Mouse (Mus musculus): Measurements from ENCODE around the gene Lrmda.

Gene Lrmda

DNA sequence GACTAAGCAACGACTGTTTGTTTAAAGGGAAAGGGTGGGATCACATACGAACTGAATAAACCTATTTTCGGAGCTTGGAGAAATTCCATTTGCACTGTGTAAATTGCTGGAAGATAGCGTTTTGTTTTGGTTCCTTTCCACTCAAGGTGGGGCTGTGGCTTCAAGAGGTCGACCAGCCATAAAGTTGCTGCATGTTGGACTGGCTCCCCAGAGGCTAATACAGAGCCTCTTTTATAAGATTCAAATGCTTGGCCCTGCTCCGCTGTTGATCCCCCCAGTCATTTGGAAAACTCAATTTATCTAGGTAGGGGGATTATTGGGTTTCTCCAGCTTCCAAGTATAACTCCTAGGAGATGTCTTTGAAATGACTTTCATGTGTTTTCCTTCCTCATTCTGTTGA, 137.5 kb downstream of the Lrmda start:
- no peak for DNase-seq (ENCODE audit: low spot score)

DNA sequence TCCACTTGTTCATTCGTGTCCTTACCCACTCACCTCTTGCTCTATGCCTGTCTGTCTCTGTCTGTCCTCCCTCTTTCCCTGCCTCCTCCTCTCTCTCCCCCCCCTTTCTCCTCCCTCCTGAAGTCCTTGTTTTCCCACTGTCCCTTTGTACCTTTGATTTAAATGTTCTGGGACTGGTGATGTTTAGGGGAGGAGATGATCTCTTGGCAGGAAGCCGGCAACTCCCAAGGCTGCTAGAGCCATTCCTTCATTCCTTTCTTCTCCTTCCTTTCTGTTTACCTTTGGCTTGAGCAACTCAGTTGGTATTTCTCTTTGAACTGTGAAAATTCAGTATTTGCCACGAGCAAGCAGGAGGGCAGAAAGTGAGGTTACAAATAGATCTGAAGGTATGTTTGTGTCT, 141.9 kb downstream of the Lrmda start:
- no peak for DNase-seq (ENCODE audit: low spot score)

DNA sequence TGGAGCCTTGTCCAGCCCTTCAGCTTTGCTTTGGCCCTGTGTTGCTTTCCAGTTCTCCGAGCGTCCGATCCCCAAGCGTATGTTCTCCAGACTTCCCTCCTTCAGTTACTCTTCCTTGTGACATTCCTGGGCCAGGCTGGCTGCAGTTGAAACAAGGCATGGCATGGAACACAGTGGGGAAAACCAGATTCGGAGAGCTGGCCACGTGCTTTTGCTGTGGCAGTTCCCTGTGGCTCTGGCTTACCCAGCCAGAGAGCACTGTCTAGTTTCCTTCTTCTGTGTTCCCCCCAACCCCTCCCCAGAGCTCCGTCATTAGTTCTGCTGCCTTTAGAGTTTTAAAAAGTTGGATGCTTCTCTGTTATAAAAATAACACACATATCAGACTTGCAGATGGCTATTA, 147.8 kb downstream of the Lrmda start:
- DNase-seq (ENCODE audit: low spot score), result no peak

DNA sequence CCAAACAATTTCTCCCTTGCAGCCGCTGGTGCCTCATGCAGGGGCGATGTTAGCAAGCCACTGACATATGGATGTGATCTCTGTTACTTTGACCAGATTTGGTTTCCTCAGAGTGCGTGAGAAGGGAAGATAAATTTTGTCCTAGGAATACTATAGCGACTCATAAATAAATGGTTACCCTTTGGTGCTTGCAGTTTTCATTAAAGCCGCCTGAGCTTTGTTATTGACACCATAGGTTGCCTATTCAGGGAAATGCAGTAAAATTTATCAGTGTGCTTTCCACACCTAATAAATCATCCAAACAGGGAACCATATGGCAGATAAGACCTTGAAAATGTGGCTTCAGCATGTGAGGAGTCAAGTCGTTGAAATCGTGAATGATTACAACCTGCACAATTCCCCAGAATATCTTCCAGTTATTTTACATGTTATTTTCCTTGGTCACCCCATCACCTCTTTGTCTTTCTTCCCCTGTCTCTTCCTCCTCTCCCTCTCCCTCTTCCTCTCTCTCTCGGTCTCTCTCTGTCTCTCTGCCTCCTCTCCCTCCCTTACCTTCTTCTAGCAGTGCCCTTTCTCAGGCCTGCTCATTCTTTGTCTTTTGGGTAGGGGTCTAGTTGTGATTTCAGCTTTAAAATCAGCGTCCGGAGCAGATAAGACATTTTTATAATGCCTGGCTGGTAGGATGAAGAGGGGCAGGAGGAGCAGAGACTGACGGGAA, 148.7 kb downstream of the Lrmda start:
- no peak for DNase-seq (ENCODE audit: low spot score)

DNA sequence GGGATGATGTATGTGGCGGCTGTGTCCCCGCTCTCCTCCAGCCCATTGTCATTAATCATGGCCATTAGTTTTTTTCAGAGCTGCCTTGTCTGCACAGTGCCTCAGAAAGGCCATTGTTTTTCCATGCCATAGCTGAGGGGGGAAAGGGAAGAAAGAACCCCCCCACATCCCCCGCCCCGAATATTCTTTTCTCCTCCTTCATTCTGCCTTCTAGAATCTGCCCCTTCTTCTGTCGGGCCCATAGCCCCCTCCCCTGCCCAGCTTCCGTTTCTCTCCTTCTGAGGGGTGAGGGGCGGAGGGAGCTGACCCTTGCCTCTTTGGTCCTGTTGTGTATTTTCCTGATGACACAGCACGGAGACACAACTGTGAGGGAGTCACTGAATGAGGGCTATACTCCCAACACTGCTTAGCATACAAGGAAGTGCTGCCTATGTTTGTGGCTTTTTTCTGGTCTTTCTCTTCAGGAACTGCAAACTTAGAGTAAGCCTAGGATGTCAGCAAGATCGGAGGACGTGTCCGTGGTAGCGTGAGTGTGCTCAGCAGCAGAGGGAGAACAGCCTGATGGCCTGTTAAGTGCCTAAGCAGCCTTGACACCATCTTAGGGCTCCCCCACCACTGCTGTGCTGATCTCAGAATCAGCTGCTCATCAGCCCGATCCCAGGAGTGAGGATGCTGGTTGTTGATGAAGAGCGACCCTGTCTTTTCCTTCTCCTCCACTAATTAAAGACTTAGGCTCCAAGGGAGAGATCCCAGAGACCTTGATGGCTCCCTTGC, 149.5 kb downstream of the Lrmda start:
- DNase-seq (ENCODE audit: low spot score), result no peak

DNA sequence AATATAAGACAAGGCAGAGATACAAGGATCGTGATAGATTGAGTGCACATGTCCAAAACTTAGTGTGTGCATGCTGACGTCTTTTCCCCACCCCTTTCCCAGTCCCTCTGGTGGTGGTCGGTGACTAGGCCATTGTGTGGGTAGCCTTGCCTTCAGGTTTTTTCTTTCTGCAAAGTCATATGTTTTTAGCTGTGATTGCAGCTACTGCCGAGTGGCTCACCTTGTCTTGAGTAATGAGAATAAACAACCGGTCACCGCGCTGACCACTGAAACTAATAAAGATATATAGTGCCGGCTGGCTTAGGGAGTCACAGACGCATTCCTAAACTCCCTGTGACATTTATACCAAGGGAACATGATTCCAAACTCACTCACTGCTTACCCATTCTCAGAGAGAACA, 155.2 kb downstream of the Lrmda start:
- no peak for DNase-seq (ENCODE audit: low spot score)

DNA sequence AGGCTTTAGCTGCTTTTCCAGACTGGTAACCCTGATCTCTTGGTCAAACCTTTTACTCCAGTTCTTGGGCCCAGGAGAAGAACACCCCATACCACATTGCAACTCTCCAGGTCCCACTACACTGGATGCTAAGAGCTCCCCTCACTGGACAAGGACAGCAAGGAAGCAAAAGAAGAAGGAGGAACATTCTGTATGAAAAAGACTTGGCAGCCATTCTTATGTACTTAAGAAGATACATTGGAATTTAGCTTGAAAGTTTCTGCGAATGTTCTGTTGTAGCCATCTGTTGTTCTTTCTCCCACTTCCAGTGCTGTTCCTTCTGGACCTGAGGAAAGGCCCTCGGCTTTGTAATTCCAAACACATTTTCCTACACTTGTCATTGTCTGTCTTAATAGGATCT, 160.2 kb downstream of the Lrmda start:
- no peak for DNase-seq (ENCODE audit: low spot score)

DNA sequence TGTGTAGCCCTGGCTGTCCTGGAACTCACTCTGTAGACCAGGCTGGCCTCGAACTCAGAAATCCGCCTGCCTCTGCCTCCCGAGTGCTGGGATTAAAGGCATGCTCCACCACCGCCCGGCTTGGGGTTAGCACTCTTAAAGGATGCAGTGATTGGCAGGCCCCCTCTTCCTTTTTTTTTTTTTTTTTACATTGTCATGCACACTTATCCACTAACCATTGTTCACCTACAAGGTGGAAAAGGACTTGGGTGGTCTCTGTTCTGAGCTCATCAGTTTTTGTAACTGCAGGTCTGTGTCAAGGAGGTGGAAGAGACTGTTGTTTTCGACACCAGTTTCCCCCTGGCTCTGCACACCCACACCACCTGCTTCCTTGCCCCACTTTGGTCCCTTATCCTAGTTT, 162.0 kb downstream of the Lrmda start:
- no peak for DNase-seq (ENCODE audit: low spot score)

DNA sequence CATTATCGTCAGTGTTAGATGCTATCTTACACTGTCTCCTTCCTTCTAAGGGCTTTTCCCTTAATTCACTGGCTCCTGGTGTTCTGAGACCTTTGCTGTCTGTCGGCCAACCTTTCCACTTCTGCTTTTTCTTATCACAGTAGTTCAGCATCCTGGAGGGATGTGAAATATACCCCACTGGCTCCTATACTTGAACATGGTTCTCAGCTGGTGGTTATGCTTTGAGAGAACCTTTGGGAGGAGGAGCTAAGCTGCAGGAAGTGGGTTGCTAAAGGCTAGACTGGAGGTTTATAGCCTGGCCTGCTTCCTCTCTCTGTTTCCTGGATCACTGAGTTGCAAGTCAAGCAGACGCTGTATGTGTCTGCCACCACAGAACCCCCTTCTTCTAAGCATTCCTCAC, 163.7 kb downstream of the Lrmda start:
- no peak for DNase-seq (ENCODE audit: low spot score)

DNA sequence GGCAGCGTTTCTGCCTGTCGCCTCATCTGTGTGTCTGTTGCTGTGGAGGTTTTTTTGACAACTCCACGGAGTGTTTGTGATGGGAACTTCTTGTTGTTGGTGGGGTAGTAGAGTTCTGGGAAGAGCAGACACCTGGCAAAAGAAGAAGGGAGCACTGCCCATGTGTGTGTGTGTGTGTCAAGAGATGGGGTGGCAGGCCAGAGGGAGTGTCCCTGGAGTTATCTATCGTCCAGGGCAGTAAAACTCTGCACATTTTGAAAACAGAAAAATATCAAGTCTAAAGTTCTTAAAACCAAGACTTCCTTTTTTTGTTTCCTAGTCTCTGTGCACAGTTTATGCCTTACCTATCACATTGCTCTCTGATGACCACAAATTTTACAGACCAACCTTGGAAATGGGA, 165.9 kb downstream of the Lrmda start:
- DNase-seq (ENCODE audit: low spot score), result no peak

DNA sequence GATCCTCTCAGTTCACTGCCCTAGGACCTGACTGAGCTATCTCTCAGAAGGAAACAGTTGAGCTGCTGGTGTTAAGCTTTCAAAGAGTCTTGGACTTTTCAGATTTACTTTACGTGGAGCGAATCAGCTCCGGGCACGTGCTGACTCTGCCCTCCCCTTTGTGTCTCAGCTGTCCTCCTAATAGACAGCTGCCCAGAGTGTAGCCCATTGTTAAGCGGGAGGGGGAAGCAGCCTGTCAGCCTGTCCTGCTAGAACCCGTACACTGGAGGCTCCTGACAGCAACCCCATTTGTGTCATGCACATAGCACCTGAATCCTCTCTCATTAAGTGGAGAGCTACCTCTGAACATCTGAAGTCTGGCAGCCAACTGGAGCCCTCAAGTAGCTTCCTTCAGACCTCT, 170.6 kb downstream of the Lrmda start:
- no peak for DNase-seq (ENCODE audit: low spot score)

DNA sequence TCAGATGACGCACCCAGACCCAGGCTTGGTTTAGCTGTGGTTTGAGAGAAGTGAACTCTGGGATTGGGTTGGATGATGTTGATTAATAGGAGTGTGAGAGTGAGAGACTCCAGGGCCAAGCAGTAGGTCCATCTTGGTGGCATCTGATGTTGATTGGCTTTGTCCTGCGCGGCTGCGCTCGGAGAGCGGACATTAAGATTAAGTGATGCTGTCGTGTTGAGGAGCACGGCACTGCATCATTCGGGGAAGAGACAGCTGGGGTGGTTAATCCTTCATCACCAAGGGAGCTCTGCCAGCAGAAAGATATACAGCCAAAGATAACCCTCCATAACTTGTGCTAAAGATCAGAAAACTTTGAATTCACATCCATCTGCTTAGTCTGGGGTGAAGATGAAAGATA, 172.7 kb downstream of the Lrmda start:
- DNase-seq (ENCODE audit: low spot score), result no peak

DNA sequence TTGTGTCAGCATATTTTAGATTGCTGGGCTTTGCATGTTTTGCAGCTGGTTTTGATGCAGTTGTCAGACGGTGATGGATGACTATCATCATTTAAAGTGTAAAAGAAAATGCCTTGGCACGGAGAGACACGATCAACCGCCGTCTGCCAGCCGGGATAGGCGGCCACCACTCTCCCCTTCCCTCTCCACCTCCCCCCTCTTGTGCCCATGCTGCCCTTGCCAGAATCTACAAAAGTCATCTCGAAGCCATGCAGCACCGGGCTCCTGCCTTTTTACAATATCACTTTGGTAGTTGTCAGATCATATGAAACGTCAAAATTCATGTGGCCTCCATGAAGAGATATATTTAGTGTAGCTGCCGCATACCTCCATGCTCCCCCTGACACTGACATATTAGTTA, 178.5 kb downstream of the Lrmda start:
- no peak for DNase-seq (ENCODE audit: low spot score)

DNA sequence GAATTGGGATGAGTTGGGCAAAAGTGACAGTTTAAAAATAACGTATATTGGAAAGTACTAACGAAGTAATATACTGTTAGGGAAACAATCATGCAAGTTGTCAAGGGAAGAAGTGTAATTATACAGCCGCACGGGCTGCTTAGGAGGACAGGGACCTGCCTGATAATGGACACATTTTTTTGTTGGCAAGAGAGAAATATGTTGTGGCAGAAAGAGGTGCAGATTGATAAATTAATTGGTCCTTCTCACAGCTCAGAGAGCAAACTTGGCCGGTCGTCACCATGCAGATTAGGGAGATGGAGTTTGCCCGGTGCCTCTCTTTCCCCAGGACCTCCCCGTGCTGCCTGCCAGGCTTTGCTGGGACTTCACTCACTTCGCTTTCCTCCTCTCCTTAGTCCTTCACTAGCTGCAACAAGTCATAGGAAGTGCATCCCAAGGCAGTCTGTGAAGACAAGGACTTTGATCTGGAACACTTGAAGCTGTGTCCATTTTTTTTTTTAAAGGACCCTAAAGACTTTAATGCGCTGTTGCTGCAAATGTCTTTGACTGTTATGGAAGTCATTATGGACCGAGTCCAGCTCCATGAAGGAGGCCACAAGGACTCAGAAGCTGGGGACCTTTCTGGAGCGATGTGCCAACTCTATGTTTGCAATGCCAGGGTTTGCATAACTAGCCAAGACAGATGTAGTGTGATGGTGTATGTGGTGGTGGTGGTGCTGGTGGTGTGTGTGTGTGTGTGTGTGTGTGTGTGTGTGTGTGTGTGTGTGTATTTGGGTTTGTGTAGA, 179.3 kb downstream of the Lrmda start:
- DNase-seq (ENCODE audit: low spot score), result no peak

DNA sequence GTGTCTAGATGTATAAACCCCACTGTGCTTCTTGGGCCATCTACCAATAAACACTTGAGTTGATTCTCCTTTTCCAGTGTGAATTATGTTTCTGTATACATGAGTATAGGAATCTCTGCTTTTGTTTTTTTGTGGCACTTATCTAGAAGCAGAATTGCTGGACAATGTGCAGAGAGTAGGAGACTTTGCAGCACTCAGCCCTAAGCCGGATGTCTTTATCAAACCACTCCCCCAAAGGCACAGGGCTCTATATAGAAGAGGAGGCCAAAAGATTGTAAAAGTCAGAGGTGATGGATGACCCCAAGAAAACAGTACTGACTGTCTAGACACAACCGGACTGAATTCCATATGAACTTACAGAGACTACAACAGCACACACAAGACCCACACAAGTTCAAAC, 182.2 kb downstream of the Lrmda start:
- DNase-seq (ENCODE audit: low spot score), result no peak

DNA sequence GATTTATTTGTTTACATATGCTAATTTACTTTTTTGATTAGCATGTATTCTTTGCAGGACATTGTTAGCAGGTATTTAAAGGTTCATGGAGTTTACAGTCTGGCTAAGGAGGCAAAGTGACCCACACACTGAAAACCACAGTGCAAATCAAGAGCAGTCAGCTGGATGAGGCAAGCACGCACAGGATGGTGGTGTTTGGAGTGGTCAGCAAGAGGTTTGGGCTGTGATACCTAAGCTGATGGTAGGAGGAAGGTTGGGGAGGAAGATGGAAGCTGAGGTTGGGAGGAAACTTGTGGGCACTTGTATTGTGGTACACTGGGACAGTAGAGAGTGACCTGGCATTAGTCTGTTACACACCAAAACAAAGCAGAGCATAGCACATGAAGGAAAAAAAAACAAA, 191.1 kb downstream of the Lrmda start:
- no peak for DNase-seq (ENCODE audit: low spot score)

DNA sequence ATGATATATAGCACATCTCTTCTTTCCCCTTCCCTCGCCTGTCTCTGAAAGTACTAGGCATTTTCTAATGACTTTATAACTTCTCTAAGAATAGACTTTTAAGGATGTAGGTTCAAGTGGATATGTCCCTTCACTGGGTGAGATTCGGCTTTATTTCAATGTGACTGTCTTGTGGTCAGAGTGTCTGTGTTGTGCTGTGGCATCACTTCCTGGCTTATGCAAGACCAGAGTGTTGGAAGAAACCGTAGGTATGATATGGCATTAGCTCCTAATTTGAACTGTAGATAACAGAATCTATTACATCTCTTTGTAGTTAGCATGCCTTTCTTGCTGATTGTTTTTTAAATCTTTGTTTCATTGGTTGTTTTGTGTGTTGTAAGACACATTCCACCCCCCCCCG, 198.7 kb downstream of the Lrmda start:
- DNase-seq (ENCODE audit: low spot score), result no peak

DNA sequence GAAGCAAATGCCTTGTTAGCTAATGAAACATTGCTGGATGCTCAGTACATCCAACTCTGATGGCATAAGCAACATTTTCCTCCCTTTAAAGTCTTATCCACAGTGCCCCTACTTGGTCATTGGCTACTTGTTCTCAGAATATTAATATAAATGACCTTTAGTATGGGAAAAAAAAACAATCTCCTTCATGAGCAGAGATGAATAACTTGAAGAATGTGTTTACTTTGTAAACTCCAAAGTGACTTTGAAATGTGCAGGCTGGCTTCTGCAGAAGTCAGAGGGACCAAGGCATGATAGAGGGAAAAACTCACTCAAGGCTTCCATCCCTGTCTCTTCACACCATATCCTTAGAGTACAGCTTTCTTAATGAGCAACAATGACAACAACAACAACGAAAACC, 202.5 kb downstream of the Lrmda start:
- no peak for DNase-seq (ENCODE audit: low spot score)

DNA sequence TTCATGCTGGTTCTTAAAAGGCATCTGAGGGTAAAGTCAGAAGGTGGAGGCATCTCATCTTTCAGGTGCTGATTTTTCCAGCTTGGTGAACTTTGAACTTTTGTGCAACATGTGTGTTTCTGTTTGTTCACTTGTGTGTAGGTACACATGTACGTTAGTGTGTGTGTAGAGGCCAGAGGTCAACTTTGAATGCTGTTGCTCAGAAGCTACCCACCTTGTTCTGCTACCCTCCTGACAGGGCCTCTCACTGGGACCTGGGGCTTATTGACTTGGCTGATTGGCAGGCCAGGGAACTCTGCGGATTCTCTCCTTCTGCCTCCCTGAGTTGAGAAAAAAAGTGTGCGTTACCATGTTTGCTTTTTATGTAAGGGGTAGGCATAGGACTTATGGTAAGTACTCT, 203.1 kb downstream of the Lrmda start:
- no peak for DNase-seq (ENCODE audit: low spot score)

DNA sequence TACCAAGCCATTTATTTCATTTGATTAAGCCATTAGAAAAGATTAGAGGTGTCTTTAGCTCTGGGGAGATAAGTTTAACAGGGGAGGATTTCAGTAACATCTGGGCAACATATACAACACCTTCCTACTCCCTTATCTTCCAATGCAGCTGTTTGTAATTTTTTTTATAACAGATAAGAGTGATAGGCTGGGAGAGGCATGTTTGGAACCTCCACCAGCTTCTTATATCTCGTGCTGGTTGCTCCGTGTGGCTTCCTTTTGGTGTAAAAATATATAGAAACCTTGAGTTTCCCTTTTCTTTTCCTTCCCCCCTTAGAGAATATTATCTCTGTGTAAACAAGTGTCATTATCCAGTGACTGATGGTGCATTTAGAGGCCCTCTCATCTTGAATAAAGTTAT, 206.7 kb downstream of the Lrmda start:
- no peak for DNase-seq (ENCODE audit: low spot score)

DNA sequence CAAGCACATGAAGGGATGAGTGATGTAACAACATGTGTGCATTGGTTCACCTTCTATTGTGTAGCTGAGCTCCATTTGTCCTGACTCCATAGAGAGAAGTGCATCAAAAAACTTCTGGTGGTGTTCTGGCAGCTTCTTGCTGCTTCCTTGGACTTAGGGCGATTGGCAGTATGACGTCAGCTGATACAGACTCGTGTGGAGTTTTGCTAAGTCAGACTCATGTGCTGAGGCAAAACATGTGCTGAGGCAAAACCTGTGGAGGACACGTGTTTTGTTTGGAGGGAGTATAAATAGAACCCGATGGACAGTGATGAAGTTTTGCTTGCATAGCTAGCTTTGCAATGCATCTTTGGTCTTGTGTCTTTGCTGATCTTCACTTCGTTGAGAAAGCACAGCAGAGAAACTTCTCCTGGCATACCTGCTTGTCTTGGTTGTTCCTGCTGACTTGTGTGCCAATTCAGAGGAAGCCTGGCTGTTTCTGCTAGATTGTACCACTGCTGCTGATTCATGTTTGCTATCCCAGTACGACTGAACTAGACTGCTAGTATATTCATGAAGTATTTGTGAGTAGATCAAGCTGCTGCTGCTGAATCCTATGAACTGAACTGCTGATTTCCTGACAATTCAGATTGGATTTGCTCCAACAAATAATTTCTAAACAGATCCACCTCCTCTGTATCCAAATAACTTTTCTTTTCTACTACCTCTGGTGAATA, 208.9 kb downstream of the Lrmda start:
- no peak for DNase-seq (ENCODE audit: low spot score)

DNA sequence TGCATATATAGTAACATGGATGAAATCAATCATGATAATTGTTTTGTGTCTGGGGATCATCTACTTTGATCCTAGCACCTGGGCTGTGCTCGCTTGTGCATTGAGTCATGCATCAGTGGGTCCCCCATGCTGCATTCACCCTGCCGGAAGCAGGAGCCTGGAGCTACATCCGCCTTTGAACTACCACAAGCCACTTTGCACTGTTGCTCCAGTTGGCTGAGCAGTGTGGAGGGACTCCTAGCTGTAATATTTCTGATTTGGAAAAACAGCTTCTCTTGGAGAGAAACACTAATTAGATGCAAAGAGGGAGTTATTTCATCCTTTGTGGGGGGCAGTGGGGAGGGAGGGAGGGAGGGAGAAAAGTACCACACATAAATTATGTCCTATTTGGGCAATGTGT, 220.8 kb downstream of the Lrmda start:
- no peak for DNase-seq (ENCODE audit: low spot score)

DNA sequence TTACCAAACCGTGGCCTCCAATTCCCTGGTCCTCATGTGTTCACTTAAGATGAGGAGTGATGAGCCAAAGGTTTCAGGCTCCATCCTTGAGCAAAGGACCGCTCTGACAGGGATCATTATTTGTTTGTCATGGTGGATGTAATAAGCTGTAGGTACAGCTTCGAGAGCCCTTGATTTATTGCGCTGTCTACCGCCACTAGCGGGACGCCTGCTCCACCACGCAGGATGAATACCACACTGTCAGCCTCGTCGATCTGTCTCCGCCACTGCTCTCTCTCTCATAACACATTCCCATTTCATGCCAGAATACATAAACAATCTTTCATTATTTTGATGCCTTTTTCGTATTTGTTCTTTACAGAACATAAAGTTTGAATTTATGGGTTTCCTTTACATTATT, 235.9 kb downstream of the Lrmda start:
- DNase-seq (ENCODE audit: low spot score), result no peak
